Mouse (Mus musculus) NIH3T3 (cell line): ENCODE data around the gene Slc48a1.

Experiments
- DNase-seq: peaks from one replicate; pipeline ENCODE4 v3.0.0-alpha.2; 2012; ENCODE audit warnings: low read depth

Gene Slc48a1

GRCm38 (mm10) chr15:97778311-97779098 is at the start of gene Slc48a1:
TSS of gene Slc48a1 (plus strand) at chr15:97778520.
- peak; percentile 59 for DNase-seq

- DNase-seq = peak; percentile 16
These were observed 49.5 kb upstream of the Slc48a1 start for GRCm38 (mm10) chr15:97728804-97729203.

- no peak for DNase-seq
These were observed 48.0 kb upstream of the Slc48a1 start for GRCm38 (mm10) chr15:97730365-97730764.

- no peak for DNase-seq
These were observed 47.2 kb upstream of the Slc48a1 start, which contains the start of gene Endou for GRCm38 (mm10) chr15:97731111-97731510. TSS of gene Endou (minus strand) at chr15:97731339.

- DNase-seq = no peak
These were observed 46.3 kb upstream of the Slc48a1 start for GRCm38 (mm10) chr15:97731988-97732387.

GRCm38 (mm10) chr15:97738923-97739322 is 39.4 kb upstream of the Slc48a1 start:
- no peak for DNase-seq

GRCm38 (mm10) chr15:97740283-97740732 is 38.0 kb upstream of the Slc48a1 start:
- no peak for DNase-seq

- DNase-seq = no peak
These were observed 36.7 kb upstream of the Slc48a1 start for GRCm38 (mm10) chr15:97741662-97742061.

- DNase-seq = no peak
These were observed 36.2 kb upstream of the Slc48a1 start for GRCm38 (mm10) chr15:97742074-97742473.

GRCm38 (mm10) chr15:97742600-97742999 is 35.7 kb upstream of the Slc48a1 start:
- no peak for DNase-seq

GRCm38 (mm10) chr15:97743210-97743609 is 35.1 kb upstream of the Slc48a1 start:
- DNase-seq = no peak

- no peak for DNase-seq
These were observed 34.3 kb upstream of the Slc48a1 start for GRCm38 (mm10) chr15:97743961-97744525.

- no peak for DNase-seq
These were observed 33.4 kb upstream of the Slc48a1 start for GRCm38 (mm10) chr15:97744930-97745329.

GRCm38 (mm10) chr15:97745331-97745730 is 33.0 kb upstream of the Slc48a1 start:
- no peak for DNase-seq

GRCm38 (mm10) chr15:97746278-97746677 is 32.0 kb upstream of the Slc48a1 start:
- DNase-seq = no peak

- DNase-seq = no peak
These were observed 31.6 kb upstream of the Slc48a1 start for GRCm38 (mm10) chr15:97746748-97747147.

GRCm38 (mm10) chr15:97747486-97747885 is 30.8 kb upstream of the Slc48a1 start:
- DNase-seq = no peak

GRCm38 (mm10) chr15:97748309-97748708 is 30.0 kb upstream of the Slc48a1 start:
- no peak for DNase-seq

- DNase-seq = no peak
These were observed 29.4 kb upstream of the Slc48a1 start for GRCm38 (mm10) chr15:97748964-97749363.

- no peak for DNase-seq
These were observed 28.9 kb upstream of the Slc48a1 start for GRCm38 (mm10) chr15:97749397-97749796.

- no peak for DNase-seq
These were observed 28.5 kb upstream of the Slc48a1 start for GRCm38 (mm10) chr15:97749841-97750240.

GRCm38 (mm10) chr15:97750697-97751096 is 27.6 kb upstream of the Slc48a1 start:
- DNase-seq = peak; percentile 92

GRCm38 (mm10) chr15:97751676-97752075 is 26.6 kb upstream of the Slc48a1 start:
- DNase-seq = no peak
